Mouse (Mus musculus) cerebellum, adult 2 months (tissue): ENCODE data around the gene D430041D05Rik. TPM values are rescaled to one million over a fixed set of nuclear protein-coding genes. Genes with fewer than 3 reads are reported as not detected.

ENCODE experiments used
- DNase-seq, 2 experiments: peaks; one replicate each; pipeline ENCODE4 v3.0.0; 2021
- H3K27ac ChIP-seq: fragments of 200-500 bp; 2 replicates; pipeline ENCODE4 v1.5.1; 2012; ENCODE audit warnings: low read length, control low read depth, inconsistent platforms; ENCODE audit not compliant: insufficient read depth
- H3K27me3 ChIP-seq: fragments of 200-500 bp; 2 replicates; pipeline ENCODE4 v1.6.1; 2012; ENCODE audit warnings: inconsistent platforms, mild to moderate bottlenecking, low read length, moderate library complexity; ENCODE audit not compliant: control insufficient read depth, insufficient read depth
- H3K4me1 ChIP-seq: fragments of 200-500 bp; 2 replicates; pipeline ENCODE4 v1.6.1; 2011; ENCODE audit warnings: low read length; ENCODE audit not compliant: control insufficient read depth, insufficient read depth
- H3K4me3 ChIP-seq: fragments of 200-500 bp; replicated peaks from 2 replicates; pipeline ENCODE3; 2011; ENCODE audit warnings: mild to moderate bottlenecking, low read depth, low read length, control low read depth; ENCODE audit not compliant: insufficient read depth
- CTCF ChIP-seq: fragments of 200-500 bp; IDR thresholded peaks from 2 replicates; pipeline ENCODE4 v1.5.1; 2011; ENCODE audit warnings: low read depth, mild to moderate bottlenecking, control low read depth, low read length, moderate library complexity, borderline replicate concordance; ENCODE audit not compliant: insufficient read depth
- POLR2A ChIP-seq: fragments of 200-500 bp; IDR thresholded peaks from 2 replicates; pipeline ENCODE4 v1.6.1; 2011; ENCODE audit warnings: low read length, control low read depth, borderline replicate concordance; ENCODE audit not compliant: insufficient read depth
- WGBS: fragments of 180-500 bp; shearing (Covaris S2); methylation state at CpG from one replicate; pipeline ENCODE4 v1.1.7; 2018; 5-methylcytosine and 5-hydroxymethylcytosine counted together
- polyA plus RNA-seq: library from polyadenylated mRNA; depleted of rRNA; stranded (reverse); fragments of >200 nt; gene quantifications from 2 replicates; pipeline ENCODE4 v1.2.3, GENCODE M21; 2012

The D430041D05Rik gene
- polyA plus RNA-seq, 1 experiment = 33.5 TPM

DNA sequence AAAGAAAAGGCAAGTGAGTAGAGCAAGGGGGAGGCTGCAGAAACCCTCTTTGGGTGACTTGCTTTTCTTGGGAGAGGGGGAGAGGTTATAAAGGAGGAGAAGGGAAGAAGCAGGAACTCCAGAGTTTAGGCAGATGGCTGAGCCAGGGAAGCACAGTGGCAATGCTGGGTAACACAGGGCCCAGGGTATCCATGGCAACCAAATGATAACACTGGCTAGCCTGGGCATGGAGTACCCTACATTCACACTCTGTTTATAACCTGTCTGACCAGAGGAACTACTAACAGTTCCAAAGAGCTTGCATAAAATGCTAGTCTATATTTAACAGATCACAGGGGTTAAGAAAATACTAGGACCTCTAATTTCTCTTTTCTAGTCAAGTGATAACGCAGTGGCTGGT, 51.9 kb downstream of the D430041D05Rik start:
- no peak for TF ChIP-seq POLR2A
- TF ChIP-seq CTCF = no peak
- 62% methylated on average over 1 of the region's 1 CpGs for WGBS
- H3K27ac ChIP-seq = no peak overlapping the region
- DNase-seq = peak in 1 of 2 experiments; percentile 27
- no peak overlapping the region for H3K4me3 ChIP-seq
- no peaks in the 10 kb centered on the region for H3K27me3 ChIP-seq
- H3K4me1 ChIP-seq = peaks cover 32% of the 10 kb centered on the region

DNA sequence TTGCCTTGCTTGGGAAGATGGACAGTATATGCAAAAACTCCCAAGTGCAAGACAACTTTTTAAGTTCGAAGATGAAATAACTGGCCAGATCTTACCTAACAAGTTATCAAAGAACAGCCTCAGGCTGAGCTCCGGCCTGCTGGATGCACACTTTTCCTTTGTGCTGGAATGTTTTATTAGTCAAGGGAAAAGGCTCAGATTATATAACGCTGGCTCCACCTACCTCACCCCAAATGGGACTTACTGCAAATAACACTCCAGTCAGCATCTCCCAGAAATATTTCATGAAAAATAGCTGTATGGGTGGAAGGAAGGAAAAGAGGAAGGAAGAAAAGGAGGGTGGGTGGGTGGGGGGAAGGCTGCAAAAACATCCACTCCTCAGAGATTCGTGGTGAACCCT, 54.3 kb downstream of the D430041D05Rik start:
- H3K27ac ChIP-seq = no peak overlapping the region
- no peak overlapping the region for H3K4me3 ChIP-seq
- no peaks in the 10 kb centered on the region for H3K27me3 ChIP-seq
- H3K4me1 ChIP-seq = peaks cover 33% of the 10 kb centered on the region
- TF ChIP-seq POLR2A = no peak
- no peak for DNase-seq
- 81% methylated on average over 4 of the region's 4 CpGs for WGBS

DNA sequence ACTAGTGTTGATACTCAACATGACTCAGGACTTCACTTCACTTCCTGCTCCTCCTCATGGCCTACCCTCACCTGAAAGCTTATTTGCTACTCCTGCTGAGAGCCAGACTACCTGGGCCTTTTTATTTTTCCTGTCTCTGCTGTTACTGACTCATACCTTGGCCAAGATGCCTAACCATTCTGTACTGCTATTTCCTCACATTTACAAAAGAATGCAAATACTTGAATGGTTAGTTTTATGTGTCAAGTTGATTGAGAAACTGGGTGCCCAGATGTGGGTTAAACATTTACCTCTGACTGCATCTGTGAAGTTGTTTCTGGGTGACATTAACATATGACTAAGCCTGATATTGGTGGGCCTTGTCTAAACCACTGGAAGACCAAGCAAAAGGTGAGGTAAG, 56.7 kb downstream of the D430041D05Rik start:
- no peak for TF ChIP-seq POLR2A
- TF ChIP-seq CTCF = no peak
- Histone ChIP-seq H3K27ac (no peak overlapping the region), H3K4me3 (no peak overlapping the region), H3K27me3 (no peaks in the 10 kb centered on the region), H3K4me1 (peaks cover 23% of the 10 kb centered on the region; the same call in 1 of the 2 replicates)
- DNase-seq = no peak

DNA sequence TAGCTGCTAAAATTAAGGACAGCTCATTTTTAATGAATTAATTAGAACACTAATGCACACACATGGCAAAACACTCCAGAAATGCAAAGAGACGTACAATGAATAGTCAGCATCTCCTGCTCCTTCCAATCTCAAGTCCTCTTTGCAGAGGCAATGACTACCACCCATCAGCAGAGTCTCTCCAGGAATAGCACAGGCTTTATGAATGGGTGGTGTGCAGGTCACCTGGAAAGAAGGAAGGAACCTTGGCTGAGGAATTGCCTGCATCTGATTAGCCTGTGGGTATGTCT, 58.7 kb downstream of the D430041D05Rik start:
- TF ChIP-seq POLR2A (no peak), CTCF (no peak)
- H3K4me3 ChIP-seq = no peak overlapping the region
- 80% methylated on average over 1 of the region's 1 CpGs for WGBS
- peaks cover 19% of the 10 kb centered on the region; the same call in 1 of the 2 replicates for H3K4me1 ChIP-seq
- DNase-seq = no peak
- H3K27ac ChIP-seq = no peak overlapping the region
- H3K27me3 ChIP-seq = no peaks in the 10 kb centered on the region

DNA sequence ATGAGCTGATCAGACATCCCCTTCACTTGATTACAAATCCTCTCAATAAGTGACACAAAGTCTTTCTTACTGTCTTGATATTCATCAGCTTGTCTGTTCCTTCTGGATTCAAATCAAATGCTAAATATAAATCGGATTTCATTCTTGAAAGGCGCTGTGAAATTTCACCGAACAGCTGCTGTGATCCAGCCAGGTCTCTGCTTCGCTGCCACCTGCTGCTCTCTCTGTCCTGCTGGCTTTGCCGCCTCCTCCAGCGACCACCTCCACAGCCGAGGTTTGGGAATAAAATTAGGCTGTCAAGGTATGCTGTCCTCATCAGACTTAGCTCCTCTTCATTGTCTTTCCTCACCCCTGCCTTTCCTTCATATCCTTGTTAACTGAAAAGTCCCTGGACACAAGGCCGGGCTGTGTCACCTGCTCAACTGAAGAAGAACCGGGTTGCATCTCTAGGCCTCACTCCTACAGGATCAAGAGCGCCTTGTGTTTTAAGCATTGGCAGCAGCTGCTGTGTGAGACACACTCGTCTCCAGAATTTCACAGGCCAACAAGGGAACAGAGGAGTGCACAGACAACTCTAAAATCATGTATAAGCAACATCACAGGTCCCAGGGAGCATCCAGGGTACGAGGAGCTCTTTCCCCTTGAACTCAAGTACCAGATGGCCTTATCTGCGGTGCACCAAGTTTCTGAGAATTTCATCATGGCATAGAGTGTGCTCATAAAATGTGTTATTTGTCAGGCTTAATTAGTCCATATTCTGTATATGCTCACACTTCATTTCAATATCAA, 59.2 kb downstream of the D430041D05Rik start:
- peaks cover 19% of the 10 kb centered on the region; the same call in 1 of the 2 replicates for H3K4me1 ChIP-seq
- no peak overlapping the region for H3K27ac ChIP-seq
- H3K4me3 ChIP-seq = no peak overlapping the region
- TF ChIP-seq CTCF = no peak
- no peak for TF ChIP-seq POLR2A
- H3K27me3 ChIP-seq = no peaks in the 10 kb centered on the region
- WGBS = 29% methylated on average over 13 of the region's 13 CpGs
- no peak for DNase-seq

DNA sequence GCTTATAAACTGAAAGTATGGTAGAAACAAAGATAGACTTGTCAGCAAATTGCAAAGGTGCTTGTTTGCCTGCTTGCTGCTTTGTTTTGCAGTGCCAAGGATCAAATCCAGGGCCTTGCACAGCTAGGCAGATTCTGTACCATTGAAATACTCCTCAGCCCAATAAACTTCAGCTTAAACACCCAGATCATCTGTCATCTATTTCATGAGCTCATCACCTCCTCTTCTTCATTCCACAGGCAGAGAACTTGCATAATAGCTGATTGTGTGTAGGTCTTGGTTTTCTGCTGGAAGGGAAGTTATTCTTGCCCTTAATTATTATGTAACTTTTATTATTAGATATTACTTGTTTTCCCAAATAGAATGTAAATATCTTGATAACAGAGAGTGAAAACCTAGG, 73.2 kb downstream of the D430041D05Rik start:
- Histone ChIP-seq H3K4me3 (no peak overlapping the region), H3K27ac (no peak overlapping the region), H3K4me1 (peaks cover 19% of the 10 kb centered on the region; the same call in 1 of the 2 replicates), H3K27me3 (no peaks in the 10 kb centered on the region)
- no peak for TF ChIP-seq CTCF
- TF ChIP-seq POLR2A = no peak
- DNase-seq = no peak

DNA sequence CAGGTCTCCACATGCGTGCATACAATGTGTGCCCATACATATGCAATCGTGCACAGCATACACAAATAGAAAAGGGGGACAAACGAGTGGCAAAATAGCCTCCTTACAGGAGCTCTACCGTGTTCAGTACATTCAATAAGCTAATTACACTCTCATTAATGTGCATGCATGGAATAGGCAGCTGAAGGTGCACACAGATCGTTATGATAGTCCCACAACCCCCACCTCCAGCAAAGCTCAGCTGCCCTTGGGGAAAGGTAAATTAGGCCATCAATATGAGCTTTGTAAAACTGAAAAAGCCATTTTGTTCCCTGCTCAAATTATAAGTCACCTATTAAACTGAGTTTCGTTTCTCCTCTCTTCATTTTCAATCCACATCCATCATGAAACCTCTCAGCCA, 75.0 kb downstream of the D430041D05Rik start:
- no peak for DNase-seq
- no peak overlapping the region for H3K27ac ChIP-seq
- H3K4me1 ChIP-seq = peaks cover 19% of the 10 kb centered on the region; the same call in 1 of the 2 replicates
- no peak for TF ChIP-seq POLR2A
- TF ChIP-seq CTCF = no peak
- 70% methylated on average over 6 of the region's 6 CpGs for WGBS
- H3K4me3 ChIP-seq = no peak overlapping the region
- no peaks in the 10 kb centered on the region for H3K27me3 ChIP-seq

DNA sequence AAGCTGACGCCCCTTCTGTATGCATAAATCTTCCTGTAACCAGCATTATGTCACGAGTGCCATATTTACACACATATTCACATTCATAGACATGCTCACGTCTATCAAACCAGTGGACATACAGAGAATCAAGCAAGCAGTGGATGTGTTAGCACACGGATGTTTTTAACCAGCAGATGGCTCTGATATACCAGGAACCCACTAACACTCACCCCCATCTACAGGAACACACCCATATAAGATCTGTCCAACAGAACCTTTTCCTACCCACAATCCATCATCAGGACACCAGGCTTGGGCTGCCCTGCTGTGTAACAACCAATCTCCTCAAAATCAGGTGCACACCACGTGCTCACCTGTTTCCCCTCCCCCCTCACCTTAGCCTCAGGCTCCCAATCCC, 76.9 kb downstream of the D430041D05Rik start:
- no peak overlapping the region for H3K4me3 ChIP-seq
- DNase-seq = no peak
- peaks cover 19% of the 10 kb centered on the region; the same call in 1 of the 2 replicates for H3K4me1 ChIP-seq
- H3K27ac ChIP-seq = no peak overlapping the region
- WGBS = 43% methylated on average over 5 of the region's 5 CpGs
- H3K27me3 ChIP-seq = no peaks in the 10 kb centered on the region
- TF ChIP-seq POLR2A = no peak
- peak; percentile 23; the same call in 1 of the 2 replicates for TF ChIP-seq CTCF
